Comparison of ENCODE assay signal across 8 mouse cellular contexts in the genomic region with DNA sequence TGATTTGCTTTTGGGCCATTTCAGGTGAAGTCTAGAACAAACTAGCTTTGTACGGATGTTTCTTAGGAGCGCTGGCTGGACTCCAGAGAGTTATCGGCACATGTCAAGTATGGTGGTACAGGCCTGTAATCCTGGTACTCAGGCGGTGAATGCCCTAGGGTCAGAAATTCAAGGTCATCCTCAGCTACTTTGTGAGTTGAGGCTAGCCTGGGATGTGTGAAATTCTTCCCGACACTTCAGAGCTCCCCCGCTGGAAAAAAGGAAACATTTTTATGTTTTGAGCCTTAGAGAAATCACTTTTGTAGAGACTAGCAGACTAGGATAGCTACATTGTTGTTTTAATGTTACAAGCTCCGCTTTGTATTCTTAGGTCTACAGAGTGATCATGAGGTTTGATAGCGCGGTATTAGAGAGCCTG. TPM values are rescaled to one million over a fixed set of nuclear protein-coding genes. Genes with fewer than 3 reads are reported as not detected.
A peak's percentile ranks its signal among the peaks of the same experiment; 100 is the strongest.
DNase-seq lines count a peak whose midpoint lies in the region; ATAC-seq and TF ChIP-seq lines count a peak whose summit lies in the region.

No protein-coding gene starts in this region.

- intact Hi-C loops in heart, postnatal 25 days (cut with DNase I): no loop called here

- no peak for TF ChIP-seq EP300 in heart, postnatal 0 days (IDR thresholded peaks at IDR 0.05; ENCODE audit: low read depth)

- H3K4me3 ChIP-seq in heart, embryonic 11.5 days (ENCODE audit: low read depth, low read length): peak overlapping the region; percentile 53
- peak overlapping the region; percentile 59 for H3K4me3 ChIP-seq in heart, postnatal 0 days (ENCODE audit: low read depth, low read length)
- H3K4me3 ChIP-seq in liver, embryonic 13.5 days (replicated peaks): peak overlapping the region; percentile 70
- H3K4me3 ChIP-seq in thymus, adult 2 months (ENCODE audit: control insufficient read depth, insufficient read depth, low read length): no peak overlapping the region

- H3K4me1 ChIP-seq in heart, embryonic 11.5 days (ENCODE audit: control insufficient read depth, insufficient read depth, low read length): peaks cover 7% of the 10 kb centered on the region; the same call in 1 of the 2 replicates
- H3K4me1 ChIP-seq in heart, postnatal 0 days (ENCODE audit: control insufficient read depth, insufficient read depth): peaks cover 19% of the 10 kb centered on the region
- peaks cover 34% of the 10 kb centered on the region for H3K4me1 ChIP-seq in liver, embryonic 13.5 days (replicated peaks)
- peaks cover 6% of the 10 kb centered on the region for H3K4me1 ChIP-seq in thymus, adult 2 months (replicated peaks; ENCODE audit: control insufficient read depth, insufficient read depth, low read length)

- no peak overlapping the region; the same call in 1 of the 2 replicates for H3K9ac ChIP-seq in heart, embryonic 11.5 days (ENCODE audit: low read depth, low read length)
- peak overlapping the region; percentile 65; the same call in 1 of the 2 replicates for H3K9ac ChIP-seq in heart, postnatal 0 days (replicated peaks; ENCODE audit: low read depth, low read length)
- peak overlapping the region; percentile 79 for H3K9ac ChIP-seq in liver, embryonic 13.5 days

- ATAC-seq in heart, embryonic 11.5 days (replicated peaks; ENCODE audit: insufficient number of reproducible peaks, low FRiP score, low TSS enrichment): no peak
- no peak for ATAC-seq in heart, postnatal 0 days (ENCODE audit: insufficient read depth, low read depth)
- no peak for ATAC-seq in liver, embryonic 13.5 days (ENCODE audit: low read depth)

- 80% methylated on average over 9 of the region's 9 CpGs for WGBS in heart, embryonic 11.5 days (ENCODE audit: insufficient replicate concordance)
- 67% methylated on average over 9 of the region's 9 CpGs for WGBS in heart, postnatal 0 days
- WGBS in liver, embryonic 13.5 days (ENCODE audit: insufficient replicate concordance): 82% methylated on average over 9 of the region's 9 CpGs
- 94% methylated on average over 9 of the region's 9 CpGs for WGBS in thymus, adult 2 months

- H3K36me3 ChIP-seq in heart, embryonic 11.5 days (ENCODE audit: control insufficient read depth, insufficient read depth, low read length): peaks cover 4% of the 10 kb centered on the region; the same call in 1 of the 2 replicates
- no peaks in the 10 kb centered on the region for H3K36me3 ChIP-seq in heart, postnatal 0 days (replicated peaks; ENCODE audit: control insufficient read depth, insufficient read depth, low read length)
- 0 out of 2 replicates have a peak, but pooled peaks cover 4% of the 10 kb centered on the region for H3K36me3 ChIP-seq in liver, embryonic 13.5 days
- H3K36me3 ChIP-seq in thymus, adult 2 months (ENCODE audit: control insufficient read depth, insufficient read depth, low read length): peaks cover under 1% of the 10 kb centered on the region; the same call in 1 of the 2 replicates

- no peak overlapping the region for H3K27ac ChIP-seq in heart, embryonic 11.5 days (ENCODE audit: low read depth, low read length)
- no peak overlapping the region for H3K27ac ChIP-seq in heart, postnatal 0 days (ENCODE audit: low read depth)
- H3K27ac ChIP-seq in liver, embryonic 13.5 days: no peak overlapping the region
- H3K27ac ChIP-seq in thymus, adult 2 months (ENCODE audit: control insufficient read depth, insufficient read depth, low read length): no peak overlapping the region

- peak overlapping the region; percentile 90 for H3K4me2 ChIP-seq in heart, embryonic 11.5 days
- peak overlapping the region; percentile 87 for H3K4me2 ChIP-seq in heart, postnatal 0 days (ENCODE audit: low read depth, low read length)
- H3K4me2 ChIP-seq in liver, embryonic 13.5 days: peak overlapping the region; percentile 86

- DNase-seq in heart, postnatal 25 days (ENCODE audit: low spot score): no peak
- DNase-seq in brain, embryonic 14.5 days (ENCODE audit: low read depth): peak; percentile 9
- no peak for DNase-seq in heart, postnatal 0 days (ENCODE audit: low spot score)
- DNase-seq in liver, embryonic 13.5 days: no peak
- no peak for DNase-seq in urinary bladder, postnatal 36 days (ENCODE audit: low spot score in 2 of 2)
- no peak for DNase-seq in thymus, adult 2 months
- no peak for DNase-seq in thymus, postnatal 36 days

- TF ChIP-seq CTCF in brain, embryonic 14.5 days (IDR thresholded peaks at IDR 0.05; ENCODE audit: borderline replicate concordance, extremely low read depth, insufficient read depth, insufficient read length): no peak
- no peak for TF ChIP-seq CTCF in heart, postnatal 0 days (IDR thresholded peaks at IDR 0.05; ENCODE audit: low read depth)
- TF ChIP-seq CTCF in thymus, adult 2 months (IDR thresholded peaks at IDR 0.05; ENCODE audit: borderline replicate concordance, control insufficient read depth, extremely low read depth, insufficient read depth, low read length, poor library complexity): no peak

- no peak for TF ChIP-seq POLR2A in brain, embryonic 14.5 days (IDR thresholded peaks at IDR 0.05; ENCODE audit: borderline replicate concordance, extremely low read depth, insufficient read depth, insufficient read length, poor library complexity, severe bottlenecking)
- TF ChIP-seq POLR2A in thymus, adult 2 months (IDR thresholded peaks at IDR 0.05; ENCODE audit: control insufficient read depth, extremely low read depth, insufficient read depth, low read length, poor library complexity): no peak

- no peaks in the 10 kb centered on the region for H3K9me3 ChIP-seq in heart, embryonic 11.5 days (replicated peaks; ENCODE audit: control insufficient read depth, low read length)
- no peaks in the 10 kb centered on the region for H3K9me3 ChIP-seq in heart, postnatal 0 days (replicated peaks; ENCODE audit: control insufficient read depth, low read length)
- no peaks in the 10 kb centered on the region for H3K9me3 ChIP-seq in liver, embryonic 13.5 days (replicated peaks)

- H3K27me3 ChIP-seq in heart, embryonic 11.5 days (ENCODE audit: control insufficient read depth, insufficient read depth, low read length): no peaks in the 10 kb centered on the region
- no peaks in the 10 kb centered on the region for H3K27me3 ChIP-seq in heart, postnatal 0 days (ENCODE audit: control insufficient read depth, insufficient read depth, low read length)
- no peaks in the 10 kb centered on the region for H3K27me3 ChIP-seq in liver, embryonic 13.5 days
- no peaks in the 10 kb centered on the region for H3K27me3 ChIP-seq in thymus, adult 2 months (ENCODE audit: control insufficient read depth, insufficient read depth, low read length)

RNA-seq across cellular contexts. Expression of gene Sugt1, which starts 1.1 kb away (rescaled TPM):
- 118 and 119 TPM in 2 replicates for polyA plus RNA-seq in heart, embryonic 11.5 days (2014; fragmentation: Nextera tagmentation; extraction: Ambion mirVana)
- 10 to 100 TPM; 65.5 to 75.5 TPM for total RNA-seq in heart, postnatal 25 days (2021)
- 44.7 and 49.9 TPM in 2 replicates for polyA plus RNA-seq in brain, embryonic 14.5 days (2012; rRNA removed)
- 24.8 and 33.1 TPM in 2 replicates for total RNA-seq in heart, postnatal 0 days (2014; rRNA removed; ENCODE audit: low replicate concordance)
- 95.5 and 102 TPM in 2 replicates for polyA plus RNA-seq in heart, postnatal 0 days (2015; fragmentation: Nextera tagmentation; extraction: Ambion mirVana)
- polyA plus RNA-seq in liver, embryonic 13.5 days (2015; fragmentation: Nextera tagmentation; extraction: Ambion mirVana): 53.6 and 62.6 TPM in 2 replicates
- 6.2 and 10.2 TPM in 2 replicates for polyA plus RNA-seq in thymus, adult 2 months (2012; rRNA removed)
